Mouse (Mus musculus): ENCODE data around the gene Gm4869.

The Gm4869 gene

DNA sequence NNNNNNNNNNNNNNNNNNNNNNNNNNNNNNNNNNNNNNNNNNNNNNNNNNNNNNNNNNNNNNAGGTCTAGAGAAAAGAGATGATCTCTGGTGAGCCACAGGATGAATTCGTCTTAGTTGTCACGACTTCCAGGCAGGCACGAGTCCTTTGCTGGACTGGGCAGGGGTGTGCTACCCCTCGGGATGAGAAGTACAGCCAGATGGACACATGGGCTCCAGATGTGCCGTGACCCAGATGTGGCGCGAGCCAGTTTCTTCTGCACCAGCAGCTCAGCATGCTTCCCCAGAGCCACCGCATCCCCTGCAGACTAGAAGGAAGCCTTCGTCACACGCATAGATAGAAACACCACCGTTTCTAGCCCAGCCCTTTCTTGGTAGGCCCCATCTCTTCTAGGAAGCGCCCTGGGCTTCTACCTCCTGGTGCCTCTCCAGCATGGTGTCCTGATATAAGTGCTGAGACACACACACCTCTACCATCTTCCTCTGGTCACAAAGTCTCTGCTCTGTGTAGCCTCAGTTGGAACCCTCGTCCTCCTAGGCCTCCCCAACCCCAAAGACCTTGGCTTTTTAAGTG, 92.8 kb downstream of the Gm4869 start:
- DNase-seq: no peak

DNA sequence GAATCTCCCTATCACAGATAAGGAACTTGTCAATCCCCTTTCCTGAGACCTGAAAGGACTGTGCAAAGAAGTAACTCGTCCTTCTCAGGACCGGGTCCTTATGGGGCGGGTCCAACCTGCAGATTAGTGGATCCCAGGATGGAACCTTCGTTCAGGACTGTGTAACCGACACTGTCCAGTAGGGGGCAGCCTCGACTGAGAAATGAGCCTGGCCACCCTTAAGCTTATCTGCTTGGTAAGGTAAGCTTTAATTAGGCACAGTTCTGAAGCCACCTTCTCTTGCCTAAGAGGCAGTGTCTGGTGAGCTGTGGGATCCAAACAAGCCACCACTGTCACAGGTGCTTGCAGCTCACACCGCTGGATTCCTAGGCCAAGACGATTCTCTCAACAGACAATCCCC, 94.7 kb downstream of the Gm4869 start:
- peak; percentile 56 for DNase-seq

GRCm38 (mm10) chr5:140542811-140543575, 97.5 kb downstream of the Gm4869 start:
- DNase-seq: peak; percentile 21

All from cerebellum, adult 11 months (tissue).